Mouse (Mus musculus) forelimb bud, embryonic 11.5 days (tissue): ENCODE results near the gene Zfp609.
A peak's percentile ranks its signal among the peaks of the same experiment; 100 is the strongest.
"Not testable (repeated sequence)": the region's sequence is repeated elsewhere in the genome, so short reads cannot be mapped to it uniquely, and the experiment has no call there.

Source experiments
- DNase-seq: peaks from one replicate; pipeline ENCODE4 v3.0.0-alpha.2; 2012; ENCODE audit warnings: low read depth, low spot score

Gene Zfp609

DNA sequence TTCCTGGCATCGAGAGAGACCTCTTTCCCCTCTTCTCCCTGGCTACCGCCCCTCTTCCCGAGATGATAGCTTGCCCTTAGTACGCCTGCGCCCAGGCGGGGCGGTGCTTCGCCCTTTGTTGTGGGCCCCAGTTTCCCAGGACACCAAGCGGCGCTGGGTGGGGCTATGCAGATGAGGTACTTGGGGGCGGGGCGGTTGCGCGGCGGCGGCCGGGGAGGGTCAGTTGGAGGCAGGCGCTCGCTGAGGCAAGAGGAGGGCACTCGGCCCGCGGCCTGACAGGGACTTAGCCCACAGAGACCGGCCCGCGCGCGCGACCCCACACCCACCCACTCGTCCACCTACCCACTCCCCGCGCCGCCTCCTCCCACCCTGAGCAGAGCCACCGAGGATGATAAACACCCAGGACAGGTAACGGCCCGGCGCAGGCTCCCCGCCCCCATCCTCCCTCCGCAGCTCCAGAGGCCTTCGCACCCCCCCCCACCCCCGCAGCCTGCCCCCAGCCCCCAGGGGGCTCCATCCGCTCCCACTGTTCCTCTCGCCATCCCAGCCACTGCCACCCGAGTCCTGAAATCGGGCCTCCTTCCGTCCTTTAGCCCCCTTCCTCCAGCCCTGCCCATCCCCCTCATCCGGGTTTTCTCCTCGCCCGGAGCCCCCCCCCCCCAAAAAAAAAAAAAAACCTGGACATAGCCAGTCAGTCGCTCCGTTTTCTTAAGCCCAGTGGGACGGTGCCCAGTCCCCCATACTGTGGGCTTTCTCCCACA, 150.8 kb downstream of the Zfp609 start:
- peak; percentile 95 for DNase-seq

DNA sequence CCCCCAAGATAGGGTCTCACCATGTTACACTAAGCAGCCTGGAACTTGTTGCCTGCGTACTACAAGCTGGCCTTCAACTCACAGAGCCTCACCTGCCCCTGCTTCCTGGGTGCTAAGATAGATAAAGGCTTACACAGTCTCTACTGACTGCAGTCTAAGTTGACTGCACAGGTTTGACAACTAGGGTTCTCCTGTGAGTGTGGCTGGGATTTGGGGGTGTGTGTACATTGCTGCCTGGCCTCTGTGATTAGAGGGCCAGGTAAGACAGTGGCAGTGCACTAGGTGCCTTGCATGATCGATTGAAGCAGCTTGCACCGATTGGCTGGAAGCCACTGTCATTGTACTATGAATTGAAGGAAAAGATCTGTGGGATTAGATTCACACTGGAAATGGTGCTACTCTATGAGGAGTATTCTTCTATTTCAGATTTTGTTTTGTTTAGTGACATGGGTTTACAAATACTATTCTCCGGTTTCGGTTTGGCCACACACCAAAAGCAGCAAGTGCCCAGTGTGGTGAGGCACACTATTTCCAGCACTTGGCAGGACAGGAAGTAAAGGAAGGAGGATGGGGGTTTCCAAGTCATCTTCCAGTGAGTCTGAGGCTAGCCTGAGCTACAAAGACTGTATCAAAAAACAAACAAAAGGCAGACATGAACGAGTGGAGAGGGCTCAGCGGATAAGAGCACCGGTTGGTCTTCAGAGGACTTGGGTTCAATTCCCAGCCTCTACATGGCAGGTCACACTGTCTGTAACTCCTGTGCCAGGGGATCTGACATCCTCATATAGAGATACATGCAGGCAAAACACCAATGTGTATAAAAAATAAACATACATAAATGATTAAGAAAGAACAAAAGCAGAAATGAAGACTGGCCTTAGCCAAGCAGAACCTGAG, 151.7 kb downstream of the Zfp609 start:
- no peak for DNase-seq

DNA sequence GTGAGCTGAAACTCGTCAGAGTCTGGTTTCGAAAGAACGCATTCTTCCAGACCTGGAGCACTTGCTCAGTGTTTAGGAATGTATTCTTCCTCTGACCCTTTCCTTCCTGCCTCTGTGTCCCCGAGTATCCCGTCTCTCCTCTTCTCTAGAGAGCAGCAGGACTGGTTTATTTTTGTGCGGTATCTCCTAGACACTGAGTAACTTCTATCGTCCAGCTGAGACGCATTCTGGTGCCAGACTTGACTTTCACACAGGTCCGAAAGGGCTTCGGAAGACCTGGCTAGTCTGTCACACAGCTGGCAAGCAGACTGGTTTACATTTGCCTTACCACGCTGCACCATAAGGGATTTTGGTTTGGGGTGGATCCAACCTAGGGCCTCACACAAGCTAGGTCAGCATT, 154.4 kb downstream of the Zfp609 start:
- DNase-seq: no peak

DNA sequence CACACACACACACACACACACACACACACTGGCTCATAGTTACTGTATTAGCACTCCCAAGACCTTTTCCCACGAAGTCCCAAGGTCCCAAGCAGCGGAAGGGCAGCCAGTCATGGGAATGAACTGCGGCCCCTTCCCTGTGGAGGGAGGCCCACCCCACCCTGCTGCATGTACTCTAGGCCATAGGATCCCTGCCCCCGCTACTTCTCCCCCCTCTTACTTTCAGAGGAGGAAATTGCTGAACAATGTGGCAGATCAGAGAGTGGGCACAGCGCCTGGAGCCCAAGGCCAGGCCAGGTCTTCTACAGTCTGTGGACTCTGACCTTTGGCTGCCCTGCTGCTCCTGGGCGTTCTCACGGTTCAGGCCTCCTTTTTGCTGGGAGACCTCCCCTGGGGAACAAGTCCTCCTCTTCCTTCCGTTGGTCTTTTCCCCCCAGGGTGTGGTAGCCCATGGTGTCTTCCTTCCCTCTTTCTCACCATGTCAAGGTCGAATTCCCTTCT, 155.9 kb downstream of the Zfp609 start:
- no peak for DNase-seq

GRCm38 (mm10) chr9:65667701-65668100, 159.7 kb downstream of the Zfp609 start, which contains the start of gene Oaz2:
Gene Oaz2, plus strand, starts transcription at chr9:65668001.
- no peak for DNase-seq

GRCm38 (mm10) chr9:65666042-65666441, 161.3 kb downstream of the Zfp609 start:
- peak; percentile 69 for DNase-seq

GRCm38 (mm10) chr9:65664163-65664562, 163.2 kb downstream of the Zfp609 start:
- peak; percentile 35 for DNase-seq

DNA sequence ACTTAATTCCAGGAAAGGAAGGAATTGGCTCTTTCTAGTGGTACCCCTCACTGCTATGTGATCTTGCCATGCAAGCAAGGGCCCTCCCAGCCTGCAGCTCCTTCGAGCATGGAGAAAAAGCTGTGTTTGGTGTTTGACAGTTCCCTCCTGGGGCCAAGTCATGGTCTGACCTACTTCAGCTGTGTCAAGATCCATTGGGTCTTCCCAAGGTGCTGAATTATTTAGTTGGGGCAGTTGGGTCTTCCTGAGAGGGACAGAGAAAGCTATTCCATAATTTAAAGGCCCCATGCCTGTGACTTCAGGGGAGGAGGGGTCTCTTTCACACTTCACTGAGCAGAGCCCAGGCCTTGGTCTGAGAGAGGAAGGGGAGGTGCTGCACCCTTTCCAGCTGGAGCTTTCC, 165.9 kb downstream of the Zfp609 start:
- no peak for DNase-seq

DNA sequence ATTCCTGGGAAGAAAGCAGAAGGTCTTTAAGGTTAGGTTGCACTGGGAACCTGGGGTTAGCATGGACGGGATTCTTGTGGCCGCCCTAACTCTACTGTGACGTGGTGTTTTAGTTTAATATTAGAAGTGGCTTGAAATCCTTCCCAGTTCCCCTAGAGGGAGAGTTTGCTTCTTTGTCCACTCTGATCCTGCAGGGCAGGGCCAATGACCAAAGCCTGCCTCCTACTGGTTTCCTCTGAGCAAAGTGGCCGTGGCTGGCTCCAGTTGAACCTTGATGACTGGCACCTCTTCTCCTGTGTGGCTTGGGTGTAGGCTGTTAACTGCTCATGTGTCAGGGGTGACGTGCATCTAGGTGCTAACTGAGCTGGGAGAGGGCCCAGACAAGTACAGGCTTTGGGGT, 166.3 kb downstream of the Zfp609 start:
- no peak for DNase-seq

DNA sequence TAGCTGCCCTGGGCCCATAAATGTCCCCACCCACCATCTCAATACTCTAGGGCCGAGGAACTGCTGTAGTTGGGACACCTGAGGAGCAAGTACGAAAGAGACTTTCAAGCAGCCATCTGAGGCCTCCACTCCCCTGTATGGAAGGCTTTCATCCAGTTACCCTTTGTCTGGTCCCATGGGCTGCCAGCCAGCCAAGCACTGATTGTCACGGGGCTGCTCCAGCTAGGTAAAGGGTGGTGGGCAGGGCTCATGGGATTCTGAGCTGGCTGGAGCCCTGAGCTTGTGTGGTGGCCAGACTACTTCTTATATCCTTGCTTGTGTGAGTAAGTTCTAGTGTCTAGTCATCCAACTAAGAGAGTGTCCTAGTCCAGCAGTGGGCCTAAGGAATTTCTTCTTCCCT, 170.1 kb downstream of the Zfp609 start:
- no peak for DNase-seq

DNA sequence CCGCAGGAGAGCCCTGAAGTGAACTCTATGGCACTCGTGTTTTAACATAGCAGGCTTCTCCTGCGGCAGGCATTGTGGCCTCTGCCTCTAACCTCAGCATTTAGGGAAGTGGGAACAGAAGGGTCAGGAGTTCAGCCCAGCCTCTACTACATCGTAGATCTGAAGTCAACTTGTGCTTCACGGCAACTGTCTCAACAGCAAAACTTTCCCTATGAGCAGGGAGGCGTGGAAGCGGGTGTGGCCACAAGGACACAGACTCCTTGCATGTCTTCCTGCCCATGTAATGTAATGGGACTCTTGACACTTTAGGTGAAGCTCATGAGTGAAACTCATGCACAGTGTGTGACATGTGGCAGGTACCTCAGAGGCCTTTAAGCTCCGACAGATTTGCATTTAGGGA, 171.8 kb downstream of the Zfp609 start:
- DNase-seq: no peak

DNA sequence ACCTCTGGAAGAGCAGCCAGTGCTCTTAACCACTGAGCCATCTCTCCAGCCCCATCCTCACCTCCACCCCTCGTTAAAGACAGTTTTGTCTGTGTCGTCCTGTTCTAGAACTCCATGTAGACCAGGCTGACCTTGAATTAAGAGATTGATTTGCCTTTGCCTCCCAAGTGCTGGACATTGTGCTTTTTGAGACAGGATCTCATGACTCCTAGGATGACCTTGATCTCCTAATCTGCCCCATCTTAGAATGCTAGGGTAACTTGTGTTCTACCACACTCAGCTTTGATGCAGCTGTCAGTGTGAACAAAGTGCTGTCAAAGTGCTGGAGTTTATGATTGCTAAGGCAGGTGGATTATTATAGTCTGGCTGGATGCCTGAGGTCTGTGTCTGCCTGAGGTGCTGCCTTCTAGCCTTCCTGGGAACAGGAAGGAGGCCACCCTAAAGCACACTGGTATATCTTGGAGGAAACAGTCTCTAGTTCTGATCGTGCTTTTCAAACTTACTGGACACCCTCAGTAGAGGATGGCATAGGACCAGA, 172.6 kb downstream of the Zfp609 start:
- DNase-seq: no peak

DNA sequence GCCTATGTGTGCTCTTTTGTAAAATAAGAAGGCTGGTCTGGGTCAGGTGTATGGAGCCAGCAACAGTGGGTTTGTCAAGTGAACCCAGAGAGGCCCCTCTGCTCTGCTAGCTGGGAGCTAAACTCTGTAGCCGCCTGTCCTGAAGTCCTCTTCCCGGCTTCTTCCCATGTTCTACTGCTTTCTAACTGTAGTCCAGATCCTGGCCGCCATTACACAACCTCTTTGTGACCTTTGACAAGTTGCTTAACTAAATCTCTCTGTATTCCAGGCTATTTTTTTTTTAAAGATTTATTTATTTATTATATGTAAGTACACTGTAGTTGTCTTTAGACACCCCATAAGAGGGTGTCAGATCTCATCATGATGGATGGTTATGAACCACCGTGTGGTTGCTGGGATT, 173.6 kb downstream of the Zfp609 start:
- no peak for DNase-seq

DNA sequence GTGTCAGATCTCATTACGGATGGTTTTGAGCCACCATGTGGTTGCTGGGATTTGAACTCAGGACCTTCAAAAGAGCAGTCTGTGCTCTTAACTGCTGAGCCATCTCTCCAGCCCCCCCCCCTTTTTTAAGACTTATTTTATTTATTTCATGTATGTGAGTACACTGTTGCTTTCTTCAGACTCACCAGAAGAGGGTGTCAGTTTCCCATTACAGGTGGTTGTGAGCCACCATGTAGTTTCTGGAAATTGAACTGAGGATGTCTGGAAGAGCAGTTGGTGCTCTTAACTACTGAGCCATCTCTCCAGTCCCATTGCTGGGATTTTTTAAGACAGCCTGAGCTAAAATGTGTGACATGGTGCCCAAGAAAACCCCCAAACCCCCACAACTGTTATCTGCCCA, 175.4 kb downstream of the Zfp609 start:
- not testable (repeated sequence) for DNase-seq

DNA sequence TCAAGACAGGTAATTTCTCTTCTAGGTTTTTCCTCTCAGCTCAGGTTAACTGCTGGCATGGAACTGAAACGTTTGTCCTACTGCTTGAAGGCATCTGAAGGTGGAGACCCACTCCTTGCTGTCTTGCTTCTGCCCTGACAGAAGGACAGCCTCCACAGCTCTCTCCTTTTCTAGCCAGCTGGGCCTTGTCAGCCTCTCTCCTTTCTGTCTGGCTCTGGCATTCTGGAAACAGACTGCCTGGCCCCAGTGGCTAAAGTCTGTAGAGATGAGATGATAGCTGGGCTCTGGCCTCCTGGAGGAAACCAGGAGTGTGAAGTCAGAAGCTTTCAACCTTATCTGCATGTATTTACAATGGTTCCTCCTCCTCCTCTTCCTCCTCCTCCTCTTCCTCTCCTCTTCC, 177.4 kb downstream of the Zfp609 start:
- DNase-seq: no peak

GRCm38 (mm10) chr9:65648730-65649129, 178.6 kb downstream of the Zfp609 start:
- no peak for DNase-seq

- no peak for DNase-seq
Observed at GRCm38 (mm10) chr9:65646782-65647181, 180.6 kb downstream of the Zfp609 start.

DNA sequence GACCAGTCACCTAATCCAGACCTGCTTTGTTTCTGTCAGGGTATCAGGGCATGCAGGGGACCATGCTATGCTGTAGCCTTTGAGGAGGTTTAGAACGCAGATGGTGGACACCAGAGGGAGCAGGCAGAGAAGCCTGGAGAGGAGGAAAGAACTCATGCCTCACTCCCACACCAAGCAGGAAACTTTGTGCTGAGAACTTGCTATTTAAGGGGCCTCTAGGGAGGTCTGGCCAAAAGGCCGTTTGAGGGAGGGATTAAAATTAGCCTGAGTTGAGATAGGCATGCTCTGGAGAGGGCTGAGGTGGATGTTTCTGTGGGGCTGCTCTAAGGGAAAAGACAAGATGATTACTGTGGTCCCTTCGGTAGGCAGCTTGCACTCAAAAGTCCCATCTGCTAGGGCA, 181.4 kb downstream of the Zfp609 start:
- DNase-seq: no peak

GRCm38 (mm10) chr9:65644960-65645359, 182.4 kb downstream of the Zfp609 start:
- DNase-seq: no peak

DNA sequence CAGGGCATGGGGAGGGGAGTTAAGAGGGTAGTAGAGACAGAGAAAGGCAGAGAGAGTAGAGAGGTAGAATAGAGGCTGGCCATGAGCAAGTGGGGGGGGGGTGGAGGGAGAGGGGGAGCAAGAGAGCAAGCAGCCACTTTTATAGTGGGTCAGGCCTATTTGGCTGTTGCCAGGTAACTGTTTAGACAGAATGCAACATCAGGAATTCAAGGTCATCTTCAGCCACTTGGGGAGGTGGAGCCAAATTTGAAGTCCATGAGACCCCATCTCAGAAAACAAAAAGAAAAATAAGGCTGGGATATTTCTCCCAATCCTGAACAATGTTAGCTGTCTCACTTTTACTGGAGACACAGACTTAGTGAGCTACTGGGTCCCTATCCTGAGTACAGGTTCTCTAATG, 184.8 kb downstream of the Zfp609 start:
- DNase-seq: no peak
